Mouse (Mus musculus) lung, adult 2 months (tissue): ENCODE measurements at regions not wholly inside any gene's neighbourhood (a gene's known extent, or its start where the extent isn't known, plus 50 kb on each side); places are given as distances from the start of the nearest gene placed in this dataset.

ENCODE experiments used
- DNase-seq: peaks from one replicate; pipeline ENCODE4 v3.0.0; 2022
- H3K4me1 ChIP-seq: fragments of 200-500 bp; 2 replicates; pipeline ENCODE4 v1.6.1; 2011; ENCODE audit warnings: low read length; ENCODE audit not compliant: control insufficient read depth, insufficient read depth
- H3K4me3 ChIP-seq: fragments of 200-500 bp; replicated peaks from 2 replicates; pipeline ENCODE3; 2011; ENCODE audit warnings: low read depth, mild to moderate bottlenecking, control low read depth, low read length; ENCODE audit errors: extremely low read depth
- CTCF ChIP-seq: fragments of 200-500 bp; IDR thresholded peaks from 2 replicates; pipeline ENCODE4 v1.5.1; 2011; ENCODE audit warnings: mild to moderate bottlenecking, low read length, control low read depth; ENCODE audit not compliant: insufficient read depth
- POLR2A ChIP-seq: fragments of 200-500 bp; IDR thresholded peaks from 2 replicates; pipeline ENCODE4 v1.6.1; 2011; ENCODE audit warnings: low read depth, mild to moderate bottlenecking, control low read depth, low read length, borderline replicate concordance; ENCODE audit errors: extremely low read depth
- WGBS: fragments of 180-500 bp; shearing (Covaris S2); methylation state at CpG from one replicate; pipeline ENCODE4 v1.1.7; 2018; 5-methylcytosine and 5-hydroxymethylcytosine counted together

GRCm38 (mm10) chr4:71409867-71410266, 347.9 kb downstream of the Gm11232 start:
- Histone ChIP-seq H3K4me3 (no peak overlapping the region), H3K4me1 (no peaks in the 10 kb centered on the region)
- TF ChIP-seq POLR2A (no peak), CTCF (no peak)
- no peak for DNase-seq

DNA sequence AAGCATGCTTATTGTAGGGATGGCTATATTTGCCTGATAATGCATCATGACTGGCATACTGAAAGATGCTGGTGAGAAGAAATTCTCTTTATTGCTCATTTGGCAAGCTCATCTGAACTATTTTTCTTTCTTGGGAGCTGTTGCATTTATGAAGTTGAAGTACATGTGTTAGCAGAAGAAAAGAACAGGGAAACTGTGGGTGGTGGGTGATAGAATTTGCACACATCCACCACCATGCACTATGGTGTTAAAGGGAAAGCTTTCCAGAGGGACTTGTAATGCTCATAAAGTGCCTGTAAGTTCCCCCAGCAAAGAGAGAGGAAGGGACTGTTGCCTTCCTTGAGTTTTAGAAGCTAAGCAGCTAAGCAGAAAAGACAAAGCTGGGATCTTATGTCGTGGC, 367.3 kb downstream of the Gm11232 start:
- 76% methylated on average over 1 of the region's 1 CpGs for WGBS
- no peak for DNase-seq
- H3K4me3 ChIP-seq, result no peak overlapping the region
- no peak for TF ChIP-seq POLR2A
- TF ChIP-seq CTCF, result no peak
- H3K4me1 ChIP-seq, result no peaks in the 10 kb centered on the region

- no peaks in the 10 kb centered on the region for H3K4me1 ChIP-seq
- 83% methylated on average over 5 of the region's 5 CpGs for WGBS
- no peak overlapping the region for H3K4me3 ChIP-seq
- no peak for DNase-seq
- TF ChIP-seq POLR2A, result no peak
Measured at GRCm38 (mm10) chr4:71369276-71369675, 388.5 kb downstream of the Gm11232 start.

GRCm38 (mm10) chr4:71363761-71364160, 394.0 kb downstream of the Gm11232 start:
- Histone ChIP-seq H3K4me1 (no peaks in the 10 kb centered on the region), H3K4me3 (no peak overlapping the region)
- no peak for TF ChIP-seq CTCF
- TF ChIP-seq POLR2A, result no peak
- WGBS, result 41% methylated on average over 1 of the region's 1 CpGs
- DNase-seq, result no peak

DNA sequence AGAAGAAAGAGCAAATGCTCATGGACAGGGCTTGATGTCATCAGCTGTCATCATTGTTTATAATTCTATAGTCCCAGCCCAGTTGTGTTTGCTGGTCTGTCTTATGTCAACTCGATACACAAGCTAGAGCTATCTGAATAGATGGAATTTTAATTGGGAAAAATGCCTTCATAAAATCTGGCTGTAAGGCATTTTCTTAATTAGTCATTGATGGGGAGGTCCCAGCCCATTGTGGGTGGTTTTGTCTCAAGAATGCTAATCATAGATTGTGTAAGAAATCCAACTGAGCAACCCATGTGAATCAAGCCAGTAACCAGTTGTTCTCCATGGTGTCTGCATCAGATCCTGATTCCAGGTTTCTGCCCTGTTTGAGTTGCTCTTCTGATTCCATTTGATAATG, 400.1 kb downstream of the Gm11232 start:
- no peak for TF ChIP-seq POLR2A
- no peak for TF ChIP-seq CTCF
- Histone ChIP-seq H3K4me1 (no peaks in the 10 kb centered on the region), H3K4me3 (no peak overlapping the region)
- WGBS, result 55% methylated on average over 1 of the region's 1 CpGs
- no peak for DNase-seq

- H3K4me1 ChIP-seq, result no peaks in the 10 kb centered on the region
- 86% methylated on average over 1 of the region's 1 CpGs for WGBS
- TF ChIP-seq POLR2A, result no peak
- TF ChIP-seq CTCF, result no peak
- DNase-seq, result no peak
- no peak overlapping the region for H3K4me3 ChIP-seq
Measured at GRCm38 (mm10) chr4:71356714-71357113, 401.1 kb downstream of the Gm11232 start.

GRCm38 (mm10) chr4:71356310-71356709, 401.5 kb downstream of the Gm11232 start:
- no peaks in the 10 kb centered on the region for H3K4me1 ChIP-seq
- no peak overlapping the region for H3K4me3 ChIP-seq
- WGBS, result 55% methylated on average over 1 of the region's 1 CpGs
- TF ChIP-seq CTCF (no peak), POLR2A (no peak)
- no peak for DNase-seq

DNA sequence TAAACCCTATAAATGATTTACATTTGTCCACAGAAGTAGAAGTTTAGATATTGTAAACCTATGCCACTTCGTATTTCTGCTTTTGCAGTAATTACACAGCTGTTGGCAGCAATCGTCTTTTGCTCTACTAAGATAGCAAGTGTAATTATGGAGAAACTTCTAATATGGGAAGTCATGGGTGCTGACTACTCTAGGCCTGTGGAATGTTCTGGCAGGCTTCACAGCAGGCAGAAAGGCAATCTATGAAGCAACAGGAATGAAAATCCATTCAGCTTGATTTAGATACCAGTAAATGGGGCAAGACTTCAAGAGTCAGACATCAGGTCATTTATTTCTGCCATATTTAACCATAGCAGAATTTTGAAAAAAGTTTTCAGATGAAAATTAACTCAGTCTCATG, 405.9 kb downstream of the Gm11232 start:
- no peak for DNase-seq
- no peak for TF ChIP-seq CTCF
- no peak for TF ChIP-seq POLR2A
- Histone ChIP-seq H3K4me3 (no peak overlapping the region), H3K4me1 (no peaks in the 10 kb centered on the region)
- WGBS, result 63% methylated on average over 2 of the region's 2 CpGs

GRCm38 (mm10) chr4:71343068-71343467, 414.7 kb downstream of the Gm11232 start:
- H3K4me1 ChIP-seq, result no peaks in the 10 kb centered on the region
- 88% methylated on average over 3 of the region's 3 CpGs for WGBS
- no peak for DNase-seq
- no peak overlapping the region for H3K4me3 ChIP-seq
- TF ChIP-seq CTCF, result no peak
- no peak for TF ChIP-seq POLR2A

DNA sequence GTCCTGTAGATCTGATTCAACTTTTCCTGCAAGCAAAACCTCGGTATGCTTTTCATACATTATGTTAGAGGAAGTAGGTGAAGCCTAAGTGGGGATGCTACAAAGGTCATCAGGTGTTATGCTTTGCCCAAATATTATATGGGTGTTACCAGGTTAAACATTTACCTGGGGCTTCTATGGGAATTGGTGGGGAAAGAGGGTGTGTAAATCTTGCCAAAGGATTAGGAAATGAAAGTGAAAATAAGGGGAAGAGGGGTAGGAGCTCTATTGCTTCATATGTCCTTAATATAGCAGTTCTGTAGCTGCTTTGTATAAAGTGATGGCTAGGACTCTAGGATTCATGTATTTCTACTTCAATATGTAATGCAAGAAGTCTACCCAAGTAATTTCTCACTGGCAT, 419.2 kb downstream of the Gm11232 start:
- WGBS, result 49% methylated on average over 1 of the region's 1 CpGs
- no peak for TF ChIP-seq CTCF
- no peak for TF ChIP-seq POLR2A
- H3K4me1 ChIP-seq, result no peaks in the 10 kb centered on the region
- no peak for DNase-seq
- H3K4me3 ChIP-seq, result no peak overlapping the region

- no peak for DNase-seq
- Histone ChIP-seq H3K4me1 (no peaks in the 10 kb centered on the region), H3K4me3 (no peak overlapping the region)
- 84% methylated on average over 3 of the region's 3 CpGs for WGBS
- no peak for TF ChIP-seq POLR2A
- TF ChIP-seq CTCF, result no peak
Measured at GRCm38 (mm10) chr4:71332672-71333071, 425.1 kb downstream of the Gm11232 start.
